Mouse (Mus musculus) neural tube, embryonic 12.5 days (tissue): Measurements from ENCODE around the gene Rccd1. TPM values are rescaled to one million over a fixed set of nuclear protein-coding genes. Genes with fewer than 3 reads are reported as not detected.

Experiments
- ATAC-seq: fragments of 200-750 bp; cut with Nextera tagmentation; 2 replicates; pipeline ENCODE4 v1.8.0; 2017; ENCODE audit warnings: low read depth, mild to moderate bottlenecking, moderate TSS enrichment, moderate library complexity; ENCODE audit not compliant: low FRiP score
- H3K27ac ChIP-seq: fragments of 300-500 bp; sonication (generic); 2 replicates; pipeline ENCODE4 v1.5.1; 2016
- H3K27me3 ChIP-seq: fragments of 300-500 bp; sonication (generic); replicated peaks from 2 replicates; pipeline ENCODE4 v1.6.1; 2016; ENCODE audit warnings: mild to moderate bottlenecking
- H3K36me3 ChIP-seq: fragments of 300-500 bp; sonication (generic); 2 replicates; pipeline ENCODE4 v1.6.1; 2016; ENCODE audit warnings: mild to moderate bottlenecking
- H3K4me1 ChIP-seq: fragments of 300-500 bp; sonication (generic); 2 replicates; pipeline ENCODE4 v1.6.1; 2016
- H3K4me2 ChIP-seq: fragments of 300-500 bp; sonication (generic); replicated peaks from 2 replicates; pipeline ENCODE4 v1.6.1; 2016; ENCODE audit warnings: mild to moderate bottlenecking
- H3K4me3 ChIP-seq: fragments of 300-500 bp; sonication (generic); 2 replicates; pipeline ENCODE4 v1.5.1; 2016
- H3K9ac ChIP-seq: fragments of 300-500 bp; sonication (generic); 2 replicates; pipeline ENCODE4 v1.6.1; 2016; ENCODE audit warnings: mild to moderate bottlenecking
- H3K9me3 ChIP-seq: fragments of 300-500 bp; sonication (generic); 2 replicates; pipeline ENCODE4 v1.6.1; 2016; ENCODE audit warnings: mild to moderate bottlenecking
- whole genome bisulfite sequencing: fragments of 180-500 bp; shearing (Covaris S2); methylation state at CpG from one replicate; pipeline ENCODE4 v1.1.7; 2016; 5-methylcytosine and 5-hydroxymethylcytosine counted together
- polyA plus RNA-seq: library from polyadenylated mRNA; unstranded; fragments of >200 nt; fragmentation: Nextera tagmentation; extraction: Ambion mirVana; gene quantifications from 2 replicates; pipeline ENCODE4 v1.2.1, GENCODE M21; 2016

Gene Rccd1
- polyA plus RNA-seq, 1 experiment from 2014 or later = 10.2 TPM

- Histone ChIP-seq H3K4me2 (peak overlapping the region; percentile 80), H3K27ac (no peak overlapping the region), H3K4me3 (peak overlapping the region; percentile 46), H3K4me1 (peaks cover 19% of the 10 kb centered on the region), H3K9ac (peak overlapping the region; percentile 57), H3K36me3 (peaks cover 57% of the 10 kb centered on the region), H3K27me3 (no peaks in the 10 kb centered on the region), H3K9me3 (no peaks in the 10 kb centered on the region)
- no peak for ATAC-seq
- WGBS = 21% methylated on average over 8 of the region's 8 CpGs
These were observed 918 bp downstream of the Rccd1 start for GRCm38 (mm10) chr7:80323336-80323735.

- H3K4me2 ChIP-seq = no peak overlapping the region
- 83% methylated on average over 19 of the region's 19 CpGs for WGBS
- H3K27me3 ChIP-seq = no peaks in the 10 kb centered on the region
- peaks cover 13% of the 10 kb centered on the region for H3K4me1 ChIP-seq
- H3K36me3 ChIP-seq = peaks cover 42% of the 10 kb centered on the region
- no peak for ATAC-seq
- H3K27ac ChIP-seq = no peak overlapping the region
- H3K9me3 ChIP-seq = no peaks in the 10 kb centered on the region
- H3K9ac ChIP-seq = no peak overlapping the region
- no peak overlapping the region for H3K4me3 ChIP-seq
These were observed 4.3 kb downstream of the Rccd1 start for GRCm38 (mm10) chr7:80319846-80320496.

- 95% methylated on average over 4 of the region's 4 CpGs for WGBS
- Histone ChIP-seq H3K4me2 (no peak overlapping the region), H3K9ac (no peak overlapping the region), H3K27ac (no peak overlapping the region), H3K27me3 (no peaks in the 10 kb centered on the region), H3K9me3 (no peaks in the 10 kb centered on the region), H3K4me1 (peaks cover 11% of the 10 kb centered on the region), H3K4me3 (no peak overlapping the region), H3K36me3 (peaks cover 54% of the 10 kb centered on the region)
- no peak for ATAC-seq
These were observed 5.6 kb downstream of the Rccd1 start for GRCm38 (mm10) chr7:80318670-80319069.

DNA sequence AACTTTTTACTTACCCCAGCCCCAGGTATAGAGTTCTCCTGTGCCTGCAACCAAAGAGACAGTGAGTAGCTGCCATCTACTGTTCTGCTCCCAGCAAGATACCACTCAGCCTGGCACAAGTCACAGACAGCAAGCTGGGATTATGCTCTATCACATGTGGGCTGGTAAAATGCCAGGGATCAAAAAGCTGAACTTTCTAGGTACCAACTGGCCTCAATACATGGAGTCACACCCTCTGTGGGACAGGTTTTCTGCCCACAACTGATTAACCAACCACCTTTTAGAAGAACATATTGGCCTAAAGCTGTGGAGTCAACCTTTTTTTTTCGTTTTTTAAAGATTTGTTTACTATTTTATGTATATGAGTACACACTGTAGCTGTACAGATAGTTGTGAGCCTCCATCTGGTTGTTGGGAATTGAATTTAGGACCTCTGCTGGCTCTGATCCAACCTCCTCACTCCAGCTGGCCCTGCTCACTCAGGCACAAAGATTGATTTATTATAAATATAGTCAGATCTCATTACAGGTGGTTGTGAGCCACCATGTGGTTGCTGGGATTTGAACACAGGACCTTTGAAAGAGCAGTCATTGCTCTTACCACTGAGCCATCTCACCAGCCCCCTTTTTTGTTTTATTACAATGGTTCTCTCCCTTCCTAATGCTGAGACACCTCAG is 6.7 kb downstream of the Rccd1 start:
- no peak for ATAC-seq

DNA sequence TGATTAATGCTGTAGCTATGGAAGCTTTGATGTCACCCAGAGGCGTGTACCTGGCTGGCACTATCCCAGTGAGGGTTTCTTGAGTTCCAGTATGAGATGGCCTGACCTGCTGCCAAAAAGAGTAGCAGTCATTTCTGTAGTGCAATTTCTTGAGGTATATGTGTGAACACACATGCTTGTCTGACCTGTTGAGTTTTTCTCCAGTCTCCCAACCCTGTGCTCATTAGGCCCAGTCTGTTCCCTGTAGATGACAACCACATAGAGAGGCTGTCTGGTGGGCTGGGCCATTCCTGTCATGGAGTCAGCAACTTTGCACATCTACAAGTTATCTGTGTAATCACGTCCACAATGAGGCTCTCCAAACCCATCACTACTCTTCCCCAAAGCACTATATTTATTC is 8.5 kb downstream of the Rccd1 start:
- no peak overlapping the region for H3K9ac ChIP-seq
- H3K27ac ChIP-seq = no peak overlapping the region
- H3K4me1 ChIP-seq = no peaks in the 10 kb centered on the region
- peaks cover 78% of the 10 kb centered on the region for H3K36me3 ChIP-seq
- H3K4me3 ChIP-seq = no peak overlapping the region
- WGBS = 89% methylated on average over 2 of the region's 2 CpGs
- H3K27me3 ChIP-seq = no peaks in the 10 kb centered on the region
- ATAC-seq = no peak
- H3K9me3 ChIP-seq = no peaks in the 10 kb centered on the region
- H3K4me2 ChIP-seq = no peak overlapping the region

More for the DNA sequence above, 6.7 kb downstream of the Rccd1 start:
- Histone ChIP-seq H3K9me3 (no peaks in the 10 kb centered on the region), H3K27me3 (no peaks in the 10 kb centered on the region), H3K4me2 (no peak overlapping the region), H3K9ac (no peak overlapping the region), H3K27ac (no peak overlapping the region), H3K36me3 (peaks cover 65% of the 10 kb centered on the region), H3K4me1 (no peaks in the 10 kb centered on the region), H3K4me3 (no peak overlapping the region)
- WGBS = 83% methylated on average over 1 of the region's 1 CpGs

DNA sequence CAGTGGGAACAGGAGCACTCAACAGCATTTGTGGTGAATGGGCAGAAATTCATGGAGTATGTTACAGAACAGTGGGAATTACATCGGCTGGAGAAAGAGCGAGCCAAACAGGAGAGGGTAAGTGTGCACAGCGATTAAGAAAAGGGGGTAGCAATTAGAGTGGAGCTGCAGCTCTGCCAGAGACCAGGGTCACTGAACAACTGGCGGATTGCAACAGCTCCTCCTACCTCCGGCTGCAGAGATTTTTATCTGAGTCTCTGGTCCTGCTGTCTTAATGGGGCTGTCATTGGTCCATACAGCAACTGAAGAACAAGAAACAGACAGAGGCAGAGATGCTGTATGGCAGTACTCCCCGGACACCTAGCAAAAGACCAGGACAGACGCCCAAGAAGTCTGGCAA is 13.5 kb downstream of the Rccd1 start:
- no peaks in the 10 kb centered on the region for H3K9me3 ChIP-seq
- H3K9ac ChIP-seq = no peak overlapping the region
- no peaks in the 10 kb centered on the region for H3K27me3 ChIP-seq
- peaks cover 86% of the 10 kb centered on the region for H3K36me3 ChIP-seq
- H3K4me1 ChIP-seq = no peaks in the 10 kb centered on the region
- ATAC-seq = no peak
- WGBS = 93% methylated on average over 7 of the region's 7 CpGs
- no peak overlapping the region for H3K4me3 ChIP-seq
- no peak overlapping the region for H3K4me2 ChIP-seq
- no peak overlapping the region for H3K27ac ChIP-seq

GRCm38 (mm10) chr7:80307766-80308165 is 16.5 kb downstream of the Rccd1 start:
- 90% methylated on average over 3 of the region's 3 CpGs for WGBS
- Histone ChIP-seq H3K9me3 (no peaks in the 10 kb centered on the region), H3K27me3 (no peaks in the 10 kb centered on the region), H3K36me3 (peaks cover 77% of the 10 kb centered on the region), H3K4me2 (no peak overlapping the region), H3K9ac (no peak overlapping the region), H3K27ac (no peak overlapping the region), H3K4me1 (no peaks in the 10 kb centered on the region), H3K4me3 (no peak overlapping the region)
- ATAC-seq = no peak

- no peak overlapping the region for H3K9ac ChIP-seq
- H3K4me2 ChIP-seq = no peak overlapping the region
- ATAC-seq = no peak
- peaks cover 3% of the 10 kb centered on the region; the same call in 1 of the 2 replicates for H3K4me1 ChIP-seq
- 93% methylated on average over 2 of the region's 2 CpGs for WGBS
- no peak overlapping the region for H3K4me3 ChIP-seq
- peaks cover 55% of the 10 kb centered on the region for H3K36me3 ChIP-seq
- no peaks in the 10 kb centered on the region for H3K27me3 ChIP-seq
- no peak overlapping the region for H3K27ac ChIP-seq
- H3K9me3 ChIP-seq = no peaks in the 10 kb centered on the region
These were observed 22.7 kb downstream of the Rccd1 start for GRCm38 (mm10) chr7:80301522-80301921.

DNA sequence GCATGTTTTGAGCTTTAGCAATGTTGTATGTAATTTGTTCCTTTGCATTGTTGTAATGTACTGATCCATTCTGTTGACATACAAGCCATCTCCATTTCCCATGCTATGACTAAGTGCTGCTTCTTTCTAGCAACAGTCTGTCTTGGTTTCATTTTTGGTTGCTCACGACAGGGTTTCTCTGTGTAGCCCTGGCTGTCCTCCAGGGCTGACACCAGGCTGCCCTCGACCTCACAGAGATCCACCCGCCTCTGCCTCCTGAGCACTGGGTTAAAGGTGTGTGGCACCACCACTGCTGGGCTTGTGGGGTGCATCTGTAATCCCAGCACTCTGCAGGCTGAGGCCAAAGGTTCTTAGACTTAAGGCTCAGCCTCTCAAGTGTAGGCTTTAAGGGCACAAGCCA is 24.7 kb downstream of the Rccd1 start:
- Histone ChIP-seq H3K27ac (no peak overlapping the region), H3K36me3 (peaks cover 37% of the 10 kb centered on the region), H3K4me3 (no peak overlapping the region), H3K4me2 (no peak overlapping the region), H3K9ac (no peak overlapping the region), H3K4me1 (peaks cover 11% of the 10 kb centered on the region; the same call in 1 of the 2 replicates), H3K9me3 (no peaks in the 10 kb centered on the region), H3K27me3 (no peaks in the 10 kb centered on the region)
- WGBS = 97% methylated on average over 3 of the region's 3 CpGs
- no peak for ATAC-seq

GRCm38 (mm10) chr7:80298754-80299153 is 25.5 kb downstream of the Rccd1 start:
- H3K4me2 ChIP-seq = no peak overlapping the region
- 93% methylated on average over 4 of the region's 4 CpGs for WGBS
- ATAC-seq = no peak
- H3K36me3 ChIP-seq = peaks cover 29% of the 10 kb centered on the region
- no peak overlapping the region for H3K4me3 ChIP-seq
- H3K9me3 ChIP-seq = no peaks in the 10 kb centered on the region
- H3K4me1 ChIP-seq = peaks cover 14% of the 10 kb centered on the region
- H3K9ac ChIP-seq = no peak overlapping the region
- H3K27me3 ChIP-seq = no peaks in the 10 kb centered on the region
- no peak overlapping the region for H3K27ac ChIP-seq

DNA sequence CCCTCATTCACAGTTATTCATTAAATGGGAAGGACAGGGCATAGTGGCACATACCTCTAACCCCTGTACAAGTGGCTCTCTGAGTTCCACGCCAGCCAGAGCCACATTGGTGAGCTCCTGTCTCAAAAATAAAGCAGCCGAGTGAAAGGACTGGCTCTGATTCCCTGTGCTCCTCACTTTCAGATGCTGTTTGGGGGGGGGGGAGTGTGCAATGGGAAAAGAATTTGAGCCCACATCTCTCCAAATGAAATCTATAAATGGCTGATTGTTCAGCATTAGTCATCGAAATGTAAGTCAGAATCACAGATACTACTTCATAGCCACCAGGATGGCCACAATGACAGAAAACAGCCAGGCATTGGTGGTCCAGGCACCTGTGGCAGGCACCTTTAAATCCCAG is 27.2 kb downstream of the Rccd1 start:
- Histone ChIP-seq H3K9ac (no peak overlapping the region), H3K4me3 (no peak overlapping the region), H3K36me3 (peaks cover 26% of the 10 kb centered on the region), H3K4me2 (no peak overlapping the region), H3K27me3 (no peaks in the 10 kb centered on the region), H3K4me1 (peaks cover 14% of the 10 kb centered on the region), H3K9me3 (no peaks in the 10 kb centered on the region), H3K27ac (no peak overlapping the region)
- 90% methylated on average over 3 of the region's 3 CpGs for WGBS
- no peak for ATAC-seq

- Histone ChIP-seq H3K27ac (no peak overlapping the region), H3K4me1 (peaks cover 14% of the 10 kb centered on the region), H3K27me3 (no peaks in the 10 kb centered on the region), H3K4me3 (no peak overlapping the region), H3K36me3 (peaks cover 22% of the 10 kb centered on the region), H3K4me2 (peak overlapping the region; percentile 92), H3K9ac (no peak overlapping the region), H3K9me3 (no peaks in the 10 kb centered on the region)
- no peak for ATAC-seq
- WGBS = 93% methylated on average over 6 of the region's 6 CpGs
These were observed 27.8 kb downstream of the Rccd1 start for GRCm38 (mm10) chr7:80296462-80296861.
